Mouse (Mus musculus) liver, embryonic 14.5 days (tissue): ENCODE data around the gene Gm4131.

ENCODE experiments used
- CTCF ChIP-seq: IDR thresholded peaks from 2 replicates; pipeline ENCODE4 v1.5.1; 2016; ENCODE audit warnings: antibody characterized with exemption, low read depth, control low read depth
- EP300 ChIP-seq: IDR thresholded peaks from 2 replicates; pipeline ENCODE4 v1.6.1; 2016; ENCODE audit warnings: antibody characterized with exemption, low read depth

- TF ChIP-seq CTCF (no peak), EP300 (no peak)
Observed at GRCm38 (mm10) chr14:62416742-62417134, 150.0 kb downstream of the Gm4131 start.
